Mouse (Mus musculus) cortical plate, adult 2 months (tissue): ENCODE data around the gene Fam92a. TPM values are rescaled to one million over a fixed set of nuclear protein-coding genes. Genes with fewer than 3 reads are reported as not detected.
A peak's percentile ranks its signal among the peaks of the same experiment; 100 is the strongest.
"Not testable (repeated sequence)": the region's sequence is repeated elsewhere in the genome, so short reads cannot be mapped to it uniquely, and the experiment has no call there.

ENCODE experiments used
- H3K27ac ChIP-seq: fragments of 200-500 bp; 2 replicates; pipeline ENCODE4 v1.5.1; 2012; ENCODE audit warnings: low read length, control low read depth, inconsistent platforms; ENCODE audit not compliant: insufficient read depth
- H3K4me1 ChIP-seq: fragments of 200-500 bp; 2 replicates; pipeline ENCODE4 v1.6.1; 2011; ENCODE audit warnings: low read length; ENCODE audit not compliant: control insufficient read depth, insufficient read depth
- H3K4me3 ChIP-seq: fragments of 200-500 bp; 2 replicates; pipeline ENCODE4 v1.5.1; 2011; ENCODE audit warnings: mild to moderate bottlenecking, low read length, control low read depth; ENCODE audit not compliant: insufficient read depth
- CTCF ChIP-seq: fragments of 200-500 bp; IDR thresholded peaks from 2 replicates; pipeline ENCODE4 v1.5.1; 2011; ENCODE audit warnings: mild to moderate bottlenecking, control low read depth, low read length; ENCODE audit not compliant: insufficient read depth; ENCODE audit errors: extremely low read depth
- POLR2A ChIP-seq: fragments of 200-500 bp; IDR thresholded peaks from 2 replicates; pipeline ENCODE4 v1.6.1; 2011; ENCODE audit warnings: mild to moderate bottlenecking, low read length, control low read depth; ENCODE audit not compliant: insufficient read depth; ENCODE audit errors: extremely low read depth
- polyA plus RNA-seq: library from polyadenylated mRNA; depleted of rRNA; stranded (reverse); fragments of >200 nt; gene quantifications from 2 replicates; pipeline ENCODE4 v1.2.3, GENCODE M21; 2012; rRNA removed

Fam92a gene
- polyA plus RNA-seq: 66.1 and 71.6 TPM in 2 replicates

DNA sequence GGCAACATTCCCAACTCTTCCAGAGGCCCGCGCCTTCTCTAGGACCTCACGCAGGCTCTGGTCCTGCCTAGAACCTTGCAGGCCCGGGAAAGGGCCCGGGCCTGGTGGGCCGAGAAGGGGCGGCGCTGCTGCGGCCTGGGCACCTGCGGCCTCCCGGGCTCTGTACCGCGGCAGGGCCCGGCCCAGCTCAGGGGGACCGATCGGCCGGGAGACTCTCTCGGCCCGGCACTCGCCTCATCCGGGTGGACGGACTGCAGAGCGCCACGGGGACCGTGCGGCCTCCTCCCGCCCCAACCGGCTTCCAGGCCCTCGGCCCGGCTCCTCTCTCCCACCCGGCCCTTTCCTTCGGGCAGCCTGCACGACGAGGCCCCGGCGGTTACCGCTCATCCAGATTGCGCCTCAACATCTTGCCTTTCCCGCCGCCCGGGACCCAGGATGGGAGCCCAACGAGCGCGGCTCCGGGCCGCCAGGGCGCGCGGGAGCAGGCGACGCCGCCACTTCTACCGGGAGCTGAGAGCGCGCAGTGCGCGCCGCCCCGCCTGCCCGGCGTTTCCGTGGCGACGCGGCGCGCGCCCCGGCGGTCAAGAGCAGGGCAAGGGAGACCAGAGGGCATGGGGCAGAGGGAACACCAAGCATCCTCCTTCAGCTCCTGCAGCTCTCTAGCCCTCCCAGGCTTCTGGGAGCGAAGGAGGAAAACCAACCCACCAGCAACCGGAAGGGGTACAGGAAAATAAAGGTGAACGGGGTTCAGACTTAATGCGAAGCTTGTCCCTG, at the start of gene Fam92a:
TSS of gene Fam92a (minus strand) at position 698 of the 774 bp plus-strand sequence.
- H3K4me3 ChIP-seq: peak within 1 kb of the TSS; percentile 46
- no peak for TF ChIP-seq CTCF
- peak; percentile 70; the same call in 1 of the 2 replicates for TF ChIP-seq POLR2A
- peak within 1 kb of the TSS; percentile 8; the same call in 1 of the 2 replicates for H3K27ac ChIP-seq
- H3K4me1 ChIP-seq: peaks cover 4% of the 10 kb centered on the region; the same call in 1 of the 2 replicates

DNA sequence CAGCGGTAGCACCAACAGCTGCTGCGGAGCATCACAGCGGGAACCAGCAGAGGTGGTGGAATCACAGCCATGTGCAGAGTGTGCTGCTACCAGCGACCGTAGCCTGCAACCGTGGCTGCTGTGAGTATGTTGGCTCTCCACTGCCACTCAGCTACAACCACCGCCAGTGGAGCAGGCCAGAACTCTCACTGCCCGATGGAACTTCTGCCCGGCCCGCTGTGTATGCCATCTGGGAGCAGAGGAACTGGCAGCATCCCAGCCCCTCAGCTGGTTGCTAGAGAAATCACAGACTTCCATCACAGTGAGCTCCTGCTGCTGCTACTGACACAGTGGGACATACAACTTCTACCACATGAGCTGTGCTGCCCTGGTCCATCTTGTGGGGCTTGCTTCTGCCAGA, 7.2 kb upstream of the Fam92a start:
- Histone ChIP-seq H3K4me3 (no peak overlapping the region), H3K4me1 (no peaks in the 10 kb centered on the region), H3K27ac (no peak overlapping the region)
- TF ChIP-seq POLR2A: no peak

GRCm38 (mm10) chr4:12170986-12171317, 863 bp downstream of the Fam92a start:
- TF ChIP-seq CTCF (no peak), POLR2A (no peak)
- H3K4me1 ChIP-seq: peaks cover 4% of the 10 kb centered on the region; the same call in 1 of the 2 replicates
- peak overlapping the region; percentile 46 for H3K4me3 ChIP-seq
- H3K27ac ChIP-seq: 0 out of 2 replicates have a peak overlapping the region, but pooled peaks have one; percentile 8

- Histone ChIP-seq H3K4me3 (no peak overlapping the region), H3K27ac (no peak overlapping the region), H3K4me1 (no peaks in the 10 kb centered on the region)
- TF ChIP-seq CTCF (no peak), POLR2A (no peak)
Measured at GRCm38 (mm10) chr4:12147660-12148059, 24.2 kb downstream of the Fam92a start.

DNA sequence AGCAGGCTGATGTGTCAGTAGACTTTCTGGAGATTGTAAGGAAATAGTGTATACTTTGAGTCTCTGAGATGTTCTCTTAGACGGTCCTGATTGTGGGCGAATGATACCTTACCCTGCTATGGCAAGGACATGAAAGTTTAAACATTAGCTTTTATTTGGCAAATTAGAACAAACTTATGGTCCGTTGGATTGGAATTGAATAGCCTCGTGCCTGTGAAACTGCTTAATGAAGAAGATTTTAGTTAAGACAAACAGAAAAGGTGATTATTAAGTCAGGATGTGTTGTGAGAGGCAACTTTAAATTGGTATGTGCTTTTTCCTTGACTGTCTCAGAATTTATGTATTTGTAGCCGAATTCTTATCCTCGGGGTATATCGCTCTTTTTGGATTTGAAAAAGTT, 30.3 kb downstream of the Fam92a start:
- H3K27ac ChIP-seq, H3K4me1 ChIP-seq, H3K4me3 ChIP-seq: not testable (repeated sequence)

DNA sequence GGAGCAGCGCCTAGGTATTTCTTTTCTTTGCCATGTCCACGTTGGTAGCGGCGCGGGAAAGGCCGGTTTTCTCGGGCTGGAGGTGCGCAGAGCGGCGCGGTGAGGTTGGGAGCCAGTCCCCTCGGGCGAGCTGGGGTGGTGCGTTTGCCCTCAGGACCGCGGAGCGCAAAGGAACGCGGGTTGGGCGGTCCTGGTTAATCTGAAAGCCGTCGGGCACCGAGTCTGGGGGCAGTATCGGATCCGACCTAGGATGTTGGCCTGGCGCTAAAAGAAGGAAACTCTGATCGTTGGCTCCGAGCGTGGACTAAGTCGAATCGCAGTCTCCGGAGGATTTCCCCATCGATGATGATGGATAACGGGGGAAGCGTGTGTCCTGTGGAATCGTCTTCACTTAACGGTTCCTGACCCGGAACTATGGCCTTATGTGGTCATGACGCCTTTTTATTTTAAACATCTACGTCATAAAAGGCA, 31.2 kb downstream of the Fam92a start:
- Histone ChIP-seq H3K27ac (peak overlapping the region; percentile 50; the same call in 1 of the 2 replicates), H3K4me3 (peak overlapping the region; percentile 46)
- not testable (repeated sequence) for H3K4me1 ChIP-seq

DNA sequence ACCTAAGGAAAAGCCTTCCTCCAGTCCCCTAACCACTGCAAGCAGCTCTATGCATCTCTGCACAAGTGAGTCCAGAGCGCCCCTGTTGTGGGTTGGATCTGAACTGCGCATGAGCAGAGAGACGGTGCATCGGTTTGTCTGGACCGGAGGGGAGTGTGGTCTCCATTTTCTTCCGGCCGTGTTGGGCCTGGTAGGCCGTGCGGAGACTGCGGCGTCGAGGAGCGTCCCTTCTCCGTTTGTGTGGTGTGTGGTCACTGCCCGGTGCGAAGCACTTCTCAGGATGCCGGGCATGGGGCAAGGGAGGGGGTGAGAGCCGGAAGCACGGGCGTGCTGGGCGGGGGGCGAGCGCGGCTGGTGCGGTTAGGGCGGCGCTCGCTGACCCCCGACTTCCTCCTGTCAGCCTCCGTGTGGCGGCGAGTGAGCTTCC, 31.7 kb downstream of the Fam92a start, which contains the start of gene Rbm12b1:
TSS of gene Rbm12b1 (plus strand) at position 124 of the 427 bp plus-strand sequence.
- TF ChIP-seq POLR2A: peak; percentile 91
- H3K27ac ChIP-seq: peak within 1 kb of the TSS; percentile 50; the same call in 1 of the 2 replicates
- not testable (repeated sequence) for H3K4me1 ChIP-seq
- peak within 1 kb of the TSS; percentile 46 for H3K4me3 ChIP-seq

Other genes with a start within 250 kb of the Fam92a start
- gene Gm10604, start 190.8 kb downstream of the Fam92a start, polyA plus RNA-seq: not detected in 2 replicates
- gene Rbm12b2, start 82.6 kb downstream of the Fam92a start, polyA plus RNA-seq: 12.1 and 12.8 TPM in 2 replicates
- gene Rbm12b1, start 31.8 kb downstream of the Fam92a start, polyA plus RNA-seq: 13.2 and 14.1 TPM in 2 replicates